Mouse (Mus musculus) adrenal gland, adult 2 months (tissue): ENCODE measurements around the gene Sun1. TPM values are rescaled to one million over a fixed set of nuclear protein-coding genes. Genes with fewer than 3 reads are reported as not detected.

Experiments used
- DNase-seq: peaks from one replicate; pipeline ENCODE4 v3.0.0; 2021
- polyA plus RNA-seq: library from polyadenylated mRNA; depleted of rRNA; stranded (reverse); fragments of >200 nt; gene quantifications from 2 replicates; pipeline ENCODE4 v1.2.3, GENCODE M21; 2012; rRNA removed
- total RNA-seq, 2 experiments: library from RNA; stranded (reverse); gene quantifications; 2 replicates each; pipeline ENCODE4 v1.2.3; 2021

Sun1 gene
- total and polyA plus RNA-seq, 3 experiments = 61.5 to 93.7 (median 74.4) TPM

DNA sequence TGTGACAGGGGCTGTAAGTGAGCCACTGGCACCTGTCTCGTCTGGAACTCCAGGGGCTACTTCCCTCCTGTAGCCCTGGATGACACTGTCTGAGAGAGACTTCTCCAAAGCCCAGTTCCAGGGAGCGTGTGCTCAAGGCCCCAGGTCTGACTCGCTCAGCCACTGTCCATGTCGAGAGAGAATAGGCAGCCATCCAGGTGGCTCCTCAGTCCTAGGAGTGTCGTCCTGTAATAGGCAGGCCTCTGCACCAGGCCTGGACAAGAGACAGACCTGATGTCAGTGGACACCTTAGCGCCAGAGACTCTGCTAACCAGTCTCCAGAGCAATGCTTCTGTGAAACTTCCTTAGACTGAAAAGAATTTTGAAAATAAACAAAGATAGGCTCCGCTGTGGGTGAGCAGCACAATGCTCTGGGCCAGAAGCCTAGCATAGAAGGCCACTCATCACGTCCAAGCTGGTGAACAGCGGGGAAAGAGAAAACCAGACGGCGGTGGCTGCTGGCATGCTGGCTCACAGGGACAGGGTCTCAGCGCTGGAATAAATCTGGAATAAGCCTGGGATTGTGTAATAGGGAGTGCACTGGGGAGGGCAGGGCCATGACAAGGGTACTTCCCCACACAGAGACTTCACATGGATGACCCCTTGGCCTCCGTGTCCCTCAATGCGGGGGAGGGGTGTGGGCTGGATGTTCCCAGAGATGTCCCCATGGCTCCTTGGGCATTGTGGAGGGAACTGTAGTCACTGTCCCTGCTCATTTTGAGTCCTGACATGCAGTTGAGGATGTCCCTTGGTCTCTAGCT lies 85.9 kb downstream of the Sun1 start:
- DNase-seq = no peak

DNA sequence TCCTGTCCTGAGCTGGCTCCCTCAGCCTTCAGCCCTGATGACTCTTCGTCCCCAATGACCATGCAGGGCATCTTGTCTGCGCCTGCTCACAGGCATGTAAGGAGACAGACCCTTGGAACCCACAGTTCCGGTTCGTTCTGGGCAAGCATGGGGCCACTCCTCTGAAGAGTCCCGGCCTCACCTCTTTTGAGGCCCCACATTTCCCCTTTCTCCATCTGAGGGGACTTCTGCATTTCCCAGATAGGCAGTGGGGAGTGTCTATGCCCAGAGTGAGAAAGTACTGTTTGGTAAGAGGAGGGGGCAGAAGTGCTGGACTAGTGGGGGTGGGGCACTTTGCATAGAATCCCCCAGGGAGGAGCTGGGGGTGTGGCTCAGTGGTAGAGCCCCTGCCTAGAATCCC lies 86.7 kb downstream of the Sun1 start:
- no peak for DNase-seq

DNA sequence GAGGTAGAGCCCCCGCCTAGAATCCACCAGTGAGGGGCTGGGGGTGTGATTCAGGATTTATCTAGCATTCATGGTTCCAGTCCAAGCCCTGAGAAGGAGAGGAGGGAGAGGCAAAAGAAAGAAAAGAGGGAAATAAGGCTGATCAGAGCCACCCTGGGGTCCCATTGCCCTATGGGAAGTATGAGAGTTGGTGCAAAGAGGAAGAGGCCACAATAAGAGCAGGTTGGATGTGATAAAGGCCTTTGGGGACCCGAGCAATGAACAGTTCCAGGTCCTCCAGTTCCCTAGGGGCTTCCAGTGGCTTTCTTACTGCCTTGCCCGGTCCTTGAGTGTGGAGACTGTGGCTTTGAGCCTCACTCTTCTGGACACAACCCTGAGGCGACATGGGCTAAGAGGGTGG lies 87.3 kb downstream of the Sun1 start:
- DNase-seq = no peak

DNA sequence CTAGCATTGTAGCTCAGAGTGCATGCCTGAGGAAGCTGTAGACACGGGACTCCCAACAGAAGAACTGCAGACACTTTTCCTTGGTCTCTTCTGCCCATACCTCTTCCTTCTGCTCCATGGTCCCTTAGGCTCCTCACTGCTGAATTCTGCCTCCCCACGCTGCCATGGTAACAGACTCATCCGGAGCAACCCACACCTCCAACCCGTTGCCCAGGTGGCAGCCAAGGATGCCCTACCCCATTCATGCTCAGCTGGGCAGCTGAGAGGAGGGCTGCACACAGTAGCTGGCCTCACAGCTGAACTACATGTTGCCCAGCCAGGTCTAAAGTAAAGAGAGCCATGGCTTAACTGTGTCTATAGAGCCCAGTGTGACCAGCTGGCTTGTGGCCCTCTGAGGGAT lies 88.2 kb downstream of the Sun1 start:
- DNase-seq = no peak

DNA sequence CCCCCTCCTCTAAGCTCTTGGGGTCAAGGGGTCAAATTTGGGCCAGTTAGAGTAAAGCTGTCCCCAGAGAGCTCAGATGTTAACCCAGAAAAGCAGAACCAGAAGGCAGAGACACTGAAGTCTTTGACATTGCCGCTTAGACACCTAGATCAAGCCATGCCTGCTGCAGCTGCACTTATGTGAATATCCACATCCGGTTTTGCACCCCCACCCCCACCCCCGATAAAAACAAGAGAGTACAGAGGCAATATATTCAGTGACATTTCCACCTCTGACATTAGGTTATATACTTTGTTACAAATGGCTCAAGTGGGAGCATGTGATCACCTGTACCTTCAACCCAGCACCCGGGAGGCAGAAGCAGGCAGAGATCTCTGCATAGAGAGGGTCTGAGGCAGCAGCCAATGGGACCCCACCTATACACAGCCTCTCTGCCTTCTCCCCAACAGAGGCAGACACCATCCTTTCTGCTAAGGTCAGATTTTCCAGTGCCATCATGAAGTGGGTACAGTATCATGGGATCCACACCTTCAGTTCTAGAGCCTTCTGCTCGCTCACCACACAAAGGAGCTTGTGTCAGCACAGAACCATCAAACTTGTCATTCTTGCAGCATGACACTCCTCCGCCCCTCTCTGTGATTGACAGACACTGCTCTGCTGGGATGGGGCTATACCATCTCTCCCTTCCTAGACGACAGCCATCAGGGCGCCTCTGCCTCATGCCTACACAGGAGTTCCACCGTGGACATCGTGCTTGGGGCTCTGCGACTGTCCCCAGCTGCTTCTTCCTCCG lies 90.2 kb downstream of the Sun1 start:
- DNase-seq = no peak

DNA sequence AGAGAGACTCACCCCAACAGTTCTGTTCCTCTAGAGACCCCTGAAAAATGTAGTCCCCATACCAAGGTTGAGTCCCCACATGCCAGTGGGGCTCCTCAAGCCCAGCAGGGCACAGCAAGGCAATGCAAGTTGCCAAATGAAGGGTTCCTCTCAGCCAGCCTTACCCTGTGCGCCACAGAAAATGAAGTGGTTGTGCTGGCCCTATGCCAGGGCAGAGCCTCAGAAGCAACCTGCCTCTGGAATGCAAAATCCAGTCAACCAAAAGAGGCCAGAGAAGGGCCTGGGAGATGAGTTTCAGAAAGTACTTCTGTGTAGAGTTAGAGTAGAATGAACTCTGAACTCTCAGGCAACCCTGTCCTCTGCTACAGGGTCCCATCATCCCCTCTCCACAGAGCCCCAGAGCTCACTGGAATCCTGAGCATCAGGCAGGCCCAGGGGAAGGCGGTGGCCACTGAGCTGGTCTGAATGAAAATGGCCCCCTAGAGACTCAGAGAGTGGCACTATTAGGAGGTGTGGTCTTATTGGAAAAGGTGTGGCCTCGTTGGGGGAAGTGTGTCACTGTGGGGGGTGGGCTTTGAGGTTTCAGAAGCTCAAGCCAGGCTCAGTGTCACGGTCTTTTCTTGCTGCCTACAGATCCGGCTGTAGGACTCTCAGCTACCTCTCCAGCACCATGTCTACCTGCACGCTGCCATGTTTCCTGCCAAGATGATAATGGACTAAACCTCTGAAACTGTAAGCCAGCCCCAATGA lies 91.5 kb downstream of the Sun1 start:
- DNase-seq = no peak

DNA sequence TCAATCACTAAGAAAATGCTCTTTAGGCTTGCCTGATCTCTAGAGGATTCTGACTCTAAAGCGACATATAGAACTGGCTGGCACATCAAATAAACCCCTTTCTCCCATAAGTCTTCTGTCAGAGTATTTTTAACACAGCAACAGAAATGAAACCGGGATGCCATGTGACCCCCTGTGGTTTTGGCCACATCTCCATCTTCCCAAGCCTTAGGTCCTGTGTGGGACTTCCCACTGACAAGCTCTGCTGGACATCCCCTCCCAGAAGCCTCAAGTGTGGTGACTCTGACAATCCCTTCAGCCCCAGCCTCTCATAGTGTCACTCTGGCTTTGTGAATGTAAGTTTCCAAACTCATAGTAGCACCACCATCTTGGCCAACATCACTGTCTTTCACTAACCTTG lies 93.7 kb downstream of the Sun1 start:
- no peak for DNase-seq

DNA sequence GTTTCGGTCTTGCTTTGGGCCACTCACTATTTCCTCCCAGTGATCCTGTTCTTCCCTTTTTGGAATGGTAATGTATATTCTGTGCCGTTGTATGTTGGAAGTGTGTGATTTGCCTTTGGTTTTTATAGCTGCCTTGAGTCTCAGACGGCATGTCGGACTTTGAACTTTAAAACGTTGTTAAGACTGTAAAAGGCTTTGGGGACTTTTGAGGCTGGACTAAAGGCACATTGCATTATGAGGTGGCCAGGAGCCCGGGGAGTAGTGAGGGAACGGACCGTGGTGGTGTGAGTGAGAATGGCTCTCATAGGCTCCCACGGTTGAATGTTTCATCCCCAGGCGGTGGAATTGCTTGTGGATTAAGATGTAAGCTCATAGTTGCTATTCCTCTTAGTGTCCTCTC lies 96.7 kb downstream of the Sun1 start:
- DNase-seq = no peak

DNA sequence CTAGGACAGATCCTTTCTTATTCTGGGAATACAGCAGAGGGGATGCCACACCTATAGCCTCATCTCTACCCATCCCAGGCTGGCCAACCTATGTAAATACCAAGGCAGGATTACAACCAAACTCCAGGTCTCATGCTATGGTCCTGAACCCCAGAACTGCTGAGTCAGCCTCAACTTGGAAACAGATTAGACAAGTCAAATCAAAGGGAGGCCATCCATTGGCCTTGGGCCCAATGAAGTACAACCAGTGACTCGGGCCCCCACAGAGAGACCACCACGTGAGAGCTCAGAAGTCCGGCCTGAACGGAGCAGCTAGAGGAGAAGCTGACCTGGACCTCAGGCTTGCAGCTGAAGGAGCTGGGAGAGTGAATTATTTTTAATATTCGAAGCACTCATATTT lies 97.3 kb downstream of the Sun1 start:
- DNase-seq = no peak

Other genes with a start within 250 kb of the Sun1 start
- 10 to 100 TPM; 23.8 to 37.5 TPM for gene Pdgfa, start 203.3 kb upstream of the Sun1 start, total RNA-seq
- 42.9 and 56.9 TPM in 2 replicates for gene Pdgfa, start 203.3 kb upstream of the Sun1 start, polyA plus RNA-seq
- gene Prkar1b, start 50.6 kb upstream of the Sun1 start, total RNA-seq = 10 to 100 TPM; 32.5 to 56.3 TPM
- 31.8 and 34.3 TPM in 2 replicates for gene Prkar1b, start 50.6 kb upstream of the Sun1 start, polyA plus RNA-seq
- 10 to 100 TPM; 20.1 to 24.2 TPM for gene Dnaaf5, start 50.4 kb upstream of the Sun1 start, total RNA-seq
- 46.2 and 48.9 TPM in 2 replicates for gene Dnaaf5, start 50.4 kb upstream of the Sun1 start, polyA plus RNA-seq
- gene Get4, start 51.7 kb downstream of the Sun1 start, total RNA-seq = 10 to 100 TPM; 68.8 to 91.5 TPM
- gene Get4, start 51.7 kb downstream of the Sun1 start, polyA plus RNA-seq = 219 and 241 TPM in 2 replicates
- gene Adap1, start 125.0 kb downstream of the Sun1 start, total RNA-seq = 1 to 10 TPM; 4.9 to 5.0 TPM
- 8.6 and 10.5 TPM in 2 replicates for gene Adap1, start 125.0 kb downstream of the Sun1 start, polyA plus RNA-seq
- gene Cox19, start 150.8 kb downstream of the Sun1 start, total RNA-seq = 10 to 100 TPM; 81.2 to 85.7 TPM
- gene Cox19, start 150.8 kb downstream of the Sun1 start, polyA plus RNA-seq = 97.6 and 107 TPM in 2 replicates
- gene Cyp2w1, start 152.0 kb downstream of the Sun1 start, total RNA-seq = not detected
- gene Cyp2w1, start 152.0 kb downstream of the Sun1 start, polyA plus RNA-seq = not detected in 2 replicates
- 10 to 100 TPM in 1 of 2 experiments, 1 to 10 TPM in 1; 9.2 to 21.2 TPM for gene Gpr146, start 177.1 kb downstream of the Sun1 start, total RNA-seq
- 31.4 and 33.8 TPM in 2 replicates for gene Gpr146, start 177.1 kb downstream of the Sun1 start, polyA plus RNA-seq
- 1 to 10 TPM in 1 of 2 experiments, under 1 TPM in 1; 0.46 to 1.3 TPM for gene C130050O18Rik, start 204.6 kb downstream of the Sun1 start, total RNA-seq
- 1.7 and 1.9 TPM in 2 replicates for gene C130050O18Rik, start 204.6 kb downstream of the Sun1 start, polyA plus RNA-seq
- gene Gper1, start 222.5 kb downstream of the Sun1 start, total RNA-seq = 1 to 10 TPM; 3.4 to 6.4 TPM
- gene Gper1, start 222.5 kb downstream of the Sun1 start, polyA plus RNA-seq = 5.2 and 7.2 TPM in 2 replicates